Mouse (Mus musculus): ENCODE results near the gene Sumo2.
"Not testable (repeated sequence)": the region's sequence is repeated elsewhere in the genome, so short reads cannot be mapped to it uniquely, and the experiment has no call there.

Sumo2 gene

DNA sequence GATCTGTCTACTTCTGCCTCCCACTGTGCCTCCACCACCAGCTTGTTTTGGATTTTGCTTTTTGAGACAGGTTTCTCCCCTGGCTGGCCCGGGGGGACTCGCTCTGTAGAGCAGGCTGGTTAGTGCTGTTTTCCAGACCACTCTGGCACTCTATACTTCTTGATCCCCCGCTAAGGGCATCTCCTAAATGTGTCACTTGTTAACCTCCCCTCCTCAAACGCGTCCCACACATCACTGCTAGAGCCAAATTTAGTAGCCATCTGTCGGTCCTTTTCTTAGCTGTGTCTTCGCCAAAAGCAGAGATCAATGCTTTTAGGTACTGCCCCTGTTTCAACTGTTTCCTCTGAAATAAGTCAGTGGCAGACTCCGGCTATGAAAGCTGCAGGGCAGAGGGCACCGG is 17.4 kb downstream of the Sumo2 start:
- DNase-seq (ENCODE audit: low read depth), result no peak

DNA sequence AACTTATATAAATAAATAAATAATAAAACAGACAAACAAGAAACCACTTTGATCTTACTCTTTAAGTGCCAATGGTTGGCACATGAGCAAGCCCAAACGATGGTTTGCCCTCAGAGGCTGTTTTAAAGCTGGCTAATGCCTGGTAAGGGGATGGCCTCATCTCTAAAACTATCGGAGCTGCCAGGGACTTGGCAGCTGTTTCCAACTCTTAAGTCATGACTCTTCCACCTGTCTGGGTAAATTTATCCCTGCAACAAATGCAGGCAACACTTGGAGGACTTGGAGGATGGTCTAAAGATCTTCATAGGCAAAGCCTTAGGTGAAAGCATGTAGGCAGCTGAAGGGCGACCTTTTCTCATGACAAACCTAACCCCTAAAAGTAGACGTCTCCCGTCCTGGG is 19.1 kb downstream of the Sumo2 start:
- DNase-seq (ENCODE audit: low read depth), result no peak

DNA sequence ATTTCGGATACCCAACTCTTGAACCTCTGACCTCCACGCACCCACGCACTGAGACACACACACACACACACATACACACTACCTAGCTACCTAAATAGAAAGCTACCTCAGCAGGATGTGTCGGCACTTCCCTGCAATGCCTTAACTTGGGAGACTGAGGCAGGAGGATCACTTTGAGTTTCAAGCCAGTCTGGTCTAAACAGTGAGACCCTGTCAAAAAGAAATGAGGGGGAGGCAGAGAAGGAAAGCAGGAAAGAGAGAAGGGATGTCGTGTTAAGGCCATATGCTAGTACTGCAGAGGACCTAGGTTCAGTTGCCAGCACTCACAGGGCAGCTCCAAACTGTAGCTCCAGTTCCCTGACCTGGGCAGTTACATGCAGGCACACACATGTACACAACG is 21.1 kb downstream of the Sumo2 start:
- no peak for DNase-seq (ENCODE audit: low read depth)

DNA sequence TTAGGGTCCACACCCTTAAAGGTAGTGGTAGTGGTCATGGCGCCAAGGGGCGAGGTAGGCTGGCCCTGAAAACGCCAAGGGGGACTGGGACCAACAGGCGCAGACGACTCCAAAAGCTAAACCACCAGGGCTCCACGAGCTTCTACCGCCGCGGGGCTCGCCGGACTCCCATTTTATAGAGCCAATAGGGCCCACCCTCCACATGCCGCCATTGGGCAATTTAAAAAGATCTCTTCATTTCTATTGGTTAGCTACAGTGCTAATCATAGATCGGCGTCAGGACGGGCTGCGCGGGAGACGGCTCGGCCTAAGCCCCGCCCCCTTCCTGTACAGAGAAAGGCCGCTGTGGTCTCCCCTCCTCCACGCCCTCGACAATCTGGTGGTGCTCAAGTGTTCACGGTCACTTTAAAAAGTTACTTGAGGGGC is 21.8 kb downstream of the Sumo2 start, which contains the start of gene Jpt1:
Gene Jpt1, minus strand, starts transcription at position 150 of the 426 bp plus-strand sequence.
- DNase-seq (ENCODE audit: low read depth), result peak; percentile 90

DNA sequence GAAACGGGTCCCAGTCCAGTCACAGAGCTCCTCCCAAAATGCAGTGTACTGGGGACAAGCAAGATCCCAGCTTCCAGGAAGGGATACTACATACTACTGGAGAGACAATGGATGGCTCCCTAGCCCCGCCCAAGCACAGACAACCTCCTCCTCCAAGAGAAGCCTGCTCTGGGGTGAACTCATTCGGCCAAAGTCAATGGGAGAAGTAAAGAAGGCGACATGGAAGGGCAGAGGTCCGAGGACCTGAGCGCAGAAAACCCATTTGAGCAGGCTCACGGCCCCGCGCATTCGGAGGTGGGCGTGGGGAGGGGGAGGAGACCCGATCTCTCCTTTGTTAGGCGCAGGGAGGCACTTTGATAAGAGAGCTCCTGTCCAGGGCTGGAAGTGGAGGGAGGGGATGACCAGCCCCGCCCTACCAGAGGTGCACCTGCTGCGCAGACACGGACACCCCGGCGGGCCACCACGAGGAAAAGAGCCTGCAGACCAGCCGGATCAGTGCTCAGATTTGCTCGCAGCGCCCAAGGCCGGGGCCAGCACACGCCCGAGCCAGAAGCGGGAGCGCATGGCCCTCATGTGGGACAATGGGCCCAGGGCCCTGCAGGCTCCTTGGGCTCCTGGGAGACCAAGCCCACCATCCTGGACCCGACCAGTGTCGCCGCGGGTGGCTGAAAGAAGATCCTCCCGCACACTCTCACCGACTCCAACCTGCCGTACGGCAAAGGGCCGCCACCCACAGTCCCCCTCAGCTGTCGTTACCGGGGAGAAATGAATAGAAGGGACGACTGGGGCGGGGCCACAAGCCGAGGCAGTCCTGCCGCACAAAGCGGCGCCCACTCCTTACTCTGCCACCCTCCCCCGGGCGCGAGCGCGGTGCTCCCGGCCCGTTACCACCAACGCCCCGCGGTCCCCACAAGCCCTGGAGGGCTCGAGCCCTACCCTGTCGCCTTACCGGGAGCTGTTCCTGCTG is 22.5 kb downstream of the Sumo2 start:
- DNase-seq (ENCODE audit: low read depth), result no peak

GRCm38 (mm10) chr11:115512407-115513183 is 23.5 kb downstream of the Sumo2 start:
- no peak for DNase-seq (ENCODE audit: low read depth)

DNA sequence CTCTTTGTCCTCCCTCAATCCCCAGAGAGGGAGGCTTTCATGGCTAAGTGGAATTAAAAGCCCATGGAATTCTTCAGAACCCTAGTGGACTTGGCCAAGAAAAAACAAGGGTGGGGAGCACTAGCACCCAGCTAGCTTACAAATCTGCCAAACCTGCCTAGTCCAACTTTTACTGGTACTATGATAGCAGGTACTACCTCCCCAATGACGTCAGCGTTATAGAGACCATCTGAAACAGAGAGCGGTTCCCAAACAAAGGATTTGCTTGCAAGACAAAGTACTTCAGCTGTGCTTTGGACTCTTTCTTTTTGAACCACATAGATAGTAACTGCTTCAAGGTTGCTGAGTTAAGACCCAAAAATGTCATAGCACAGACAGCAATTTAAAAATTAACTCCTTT is 24.1 kb downstream of the Sumo2 start:
- no peak for DNase-seq (ENCODE audit: low read depth)

DNA sequence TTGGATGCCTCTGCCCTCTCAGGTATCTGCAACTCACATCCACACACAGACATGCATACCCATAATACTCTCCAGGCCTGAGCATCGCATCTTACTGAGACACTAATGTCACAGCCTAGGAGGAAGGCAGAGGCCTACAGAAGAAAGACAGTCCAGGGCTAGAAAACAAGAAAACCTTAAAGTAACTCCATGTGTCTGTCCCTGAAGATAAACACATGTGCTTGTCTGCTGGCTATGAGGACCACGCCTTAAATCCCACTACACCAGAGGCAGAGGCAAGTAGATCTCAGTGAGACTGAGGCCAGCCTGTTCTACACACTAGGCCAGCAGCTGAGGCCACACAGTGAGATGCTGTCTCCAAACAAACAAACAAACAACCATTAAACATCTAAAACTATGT is 25.0 kb downstream of the Sumo2 start:
- DNase-seq (ENCODE audit: low read depth), result no peak

GRCm38 (mm10) chr11:115510507-115510888 is 25.6 kb downstream of the Sumo2 start:
- DNase-seq (ENCODE audit: low read depth), result no peak

DNA sequence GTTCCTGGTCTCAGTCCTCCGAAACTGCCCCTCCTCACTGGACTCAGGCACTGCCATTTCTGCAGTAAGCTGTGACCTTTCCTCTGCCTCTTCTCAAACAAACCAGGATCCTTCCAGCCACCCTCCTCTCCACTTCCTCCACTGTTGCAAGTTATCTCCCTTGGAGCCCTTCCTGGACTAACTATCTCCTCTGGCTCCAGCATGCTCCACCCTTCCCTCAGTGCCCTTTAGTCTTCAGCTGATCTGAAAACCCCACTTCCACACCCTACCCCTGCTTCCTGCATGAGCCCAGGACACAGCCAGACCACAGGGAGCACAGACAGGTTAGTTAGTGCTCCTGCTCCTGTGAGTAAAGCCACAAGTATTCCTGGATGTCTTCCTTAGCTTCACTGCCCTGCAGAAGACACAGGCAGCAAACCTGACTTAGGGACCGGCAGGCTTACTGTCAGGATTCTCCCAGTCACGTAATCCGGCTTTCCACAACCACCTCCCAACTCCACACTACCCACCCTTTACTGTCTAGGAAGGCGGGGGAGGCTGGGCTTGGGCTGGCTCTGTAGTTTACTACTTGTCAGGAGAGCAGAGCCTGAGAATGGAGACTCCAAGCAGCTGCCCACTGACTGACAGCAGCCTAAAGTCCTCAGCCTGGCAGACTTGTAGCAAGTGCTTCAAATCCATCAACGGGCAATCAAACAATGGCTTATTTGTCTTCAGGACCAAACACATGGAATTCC is 26.1 kb downstream of the Sumo2 start:
- peak; percentile 7 for DNase-seq (ENCODE audit: low read depth)

GRCm38 (mm10) chr11:115508061-115508460 is 28.0 kb downstream of the Sumo2 start:
- DNase-seq (ENCODE audit: low read depth), result no peak

DNA sequence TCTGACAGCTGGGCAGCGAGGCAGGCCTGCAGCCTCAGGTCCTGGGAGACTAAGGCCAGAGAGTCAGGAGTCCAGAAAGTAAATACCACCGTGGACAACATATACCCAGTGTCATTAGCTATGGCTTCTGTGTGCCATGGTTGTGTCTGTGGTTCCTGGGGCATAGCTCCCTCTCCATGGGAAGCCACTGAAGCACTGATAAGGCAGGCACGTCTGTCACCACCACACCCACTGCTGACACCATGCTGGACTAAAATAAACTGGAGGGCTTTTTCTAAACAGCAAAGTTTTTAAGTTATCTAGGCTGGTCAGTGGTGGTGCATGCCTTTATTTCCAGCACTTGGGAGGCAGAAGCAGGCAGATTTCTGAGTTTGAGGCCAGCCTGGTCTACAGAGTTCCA is 29.5 kb downstream of the Sumo2 start:
- DNase-seq (ENCODE audit: low read depth), result no peak

DNA sequence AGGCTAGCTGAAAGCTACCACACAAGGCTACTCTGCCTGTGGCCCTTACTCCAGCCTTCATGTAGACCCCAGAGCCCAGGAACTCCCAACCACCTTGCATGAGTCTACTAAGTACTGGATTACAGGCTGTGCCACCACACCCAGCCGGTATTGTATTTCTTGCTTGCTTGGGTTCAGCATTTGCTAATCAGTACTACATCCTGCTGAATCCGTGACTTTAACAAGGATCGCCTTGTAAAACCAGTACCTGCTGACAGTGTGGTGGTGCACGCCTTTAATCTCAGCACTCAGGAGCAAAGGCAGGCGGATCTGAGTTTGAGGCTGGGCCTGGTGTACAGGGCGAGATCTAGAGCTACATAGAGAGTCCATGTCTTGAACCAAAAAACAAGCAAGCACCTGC is 33.4 kb downstream of the Sumo2 start:
- DNase-seq (ENCODE audit: low read depth), result no peak

DNA sequence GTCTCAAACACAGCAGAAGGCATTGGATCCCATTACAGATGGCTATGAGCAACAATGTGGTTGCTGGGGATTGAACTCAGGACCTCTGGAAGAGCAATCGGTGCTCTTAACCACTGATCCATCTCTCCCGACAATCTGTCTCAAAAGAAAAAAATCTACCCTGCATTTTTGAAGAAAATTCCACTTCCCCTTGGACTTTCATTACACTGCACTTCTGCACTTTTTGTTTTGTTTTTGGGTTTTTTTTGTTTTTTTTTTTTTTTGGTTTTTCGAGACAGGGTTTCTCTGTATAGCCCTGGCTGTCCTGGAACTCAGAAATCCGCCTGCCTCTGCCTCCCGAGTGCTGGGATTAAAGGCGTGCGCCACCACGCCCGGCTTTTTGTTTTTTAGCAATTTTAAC is 39.5 kb downstream of the Sumo2 start:
- DNase-seq (ENCODE audit: low read depth), result not testable (repeated sequence)

DNA sequence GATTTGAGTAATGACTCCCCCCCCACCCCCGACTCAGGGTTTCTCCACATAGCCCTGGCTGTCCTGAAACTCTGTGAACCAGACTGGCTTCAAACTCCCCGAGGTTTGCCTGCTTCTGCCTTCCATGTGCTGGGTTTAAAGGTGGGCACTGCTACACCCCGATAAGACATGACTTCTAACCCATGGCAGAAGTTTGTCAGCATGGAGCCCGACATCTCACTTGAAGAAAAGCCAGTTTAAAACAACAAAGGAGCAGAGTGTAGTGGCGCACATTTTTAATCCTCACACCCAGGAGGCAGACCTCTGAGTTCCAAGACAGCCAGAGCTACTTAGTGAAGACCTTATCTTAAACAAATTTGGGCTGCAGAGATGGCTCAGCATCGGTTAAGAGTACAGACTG is 43.7 kb downstream of the Sumo2 start:
- DNase-seq (ENCODE audit: low read depth), result no peak

DNA sequence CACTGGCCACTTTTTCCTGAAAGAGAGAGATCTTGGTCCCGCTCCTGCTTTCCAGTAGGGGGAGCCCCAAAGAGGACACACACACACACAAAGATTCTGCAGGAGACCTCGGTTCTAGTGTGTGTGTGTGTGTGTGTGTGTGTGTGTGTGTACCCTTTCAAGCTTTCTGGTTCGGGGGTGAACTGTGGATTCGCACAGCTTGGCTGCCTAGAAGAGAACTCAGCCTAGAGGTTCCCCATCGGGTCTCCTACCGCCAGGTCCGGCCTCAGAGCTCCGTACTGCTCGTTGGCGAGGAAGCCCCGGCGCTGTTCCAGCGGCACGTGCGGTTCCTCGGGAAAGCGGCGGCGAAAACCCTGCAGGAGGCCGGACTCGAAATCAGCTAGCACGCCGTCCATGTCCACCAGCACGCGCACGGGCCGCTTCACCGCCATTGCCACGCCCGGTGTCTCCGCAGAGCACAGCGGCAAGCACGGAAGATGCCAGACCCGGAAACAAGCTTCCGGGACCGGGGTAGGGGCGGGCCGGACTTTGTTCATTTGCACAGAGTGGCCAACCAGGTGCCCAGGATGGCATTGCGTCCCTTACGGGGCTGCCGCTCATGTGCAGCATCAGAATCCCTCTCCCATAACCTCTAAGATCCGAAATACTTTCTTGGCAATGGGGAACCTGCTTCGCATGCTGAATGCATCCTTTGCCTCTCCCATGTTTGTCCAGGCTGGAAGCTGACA is 44.6 kb downstream of the Sumo2 start, which contains the start of gene Nt5c:
Gene Nt5c, minus strand, starts transcription at position 507 of the 728 bp plus-strand sequence.
- peak; percentile 44 for DNase-seq (ENCODE audit: low read depth)

DNA sequence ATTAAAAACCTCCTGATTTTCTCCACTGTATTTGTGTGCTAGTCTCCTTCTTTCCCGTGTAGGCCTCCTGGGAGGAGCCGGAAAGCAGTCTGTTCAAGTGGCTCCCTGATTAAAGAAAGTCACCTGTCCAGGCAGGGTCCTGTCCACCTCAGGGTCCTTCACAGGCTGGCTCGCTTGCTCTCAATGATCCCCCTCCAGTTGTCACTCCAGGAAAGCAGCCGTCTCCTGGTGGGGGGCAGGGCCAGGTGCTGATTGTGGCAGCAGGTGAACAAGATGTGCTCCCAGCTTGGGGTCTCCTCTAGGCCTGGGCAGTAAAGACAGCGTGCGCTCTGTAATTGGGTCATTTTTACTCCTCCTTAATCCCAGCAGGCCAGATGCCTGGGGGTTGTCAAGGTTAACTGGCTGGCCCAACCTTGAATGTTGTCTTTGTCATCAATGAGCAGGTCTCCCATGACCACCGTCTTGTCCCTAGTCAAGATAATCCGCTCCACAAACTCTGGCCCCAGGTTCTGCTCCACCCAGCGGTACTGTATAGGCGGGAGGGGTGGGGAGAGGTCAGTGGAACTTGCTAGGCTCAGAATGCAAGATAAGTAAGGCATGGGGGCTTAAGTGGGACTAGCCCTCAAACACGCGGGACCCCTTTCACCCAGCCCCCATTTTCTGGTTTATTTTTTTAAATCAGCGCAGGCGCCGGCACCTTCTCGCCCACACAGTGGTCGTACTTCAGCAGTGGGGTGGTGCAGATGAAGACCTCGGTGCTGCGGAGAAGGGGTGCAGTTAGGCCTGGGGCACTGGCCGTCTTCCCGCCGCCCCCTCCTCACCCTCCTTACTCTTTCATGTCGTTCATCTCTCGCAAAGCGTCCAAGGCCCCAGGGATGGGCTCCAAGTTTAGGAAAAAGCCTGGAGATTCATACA is 45.4 kb downstream of the Sumo2 start:
- no peak for DNase-seq (ENCODE audit: low read depth)

GRCm38 (mm10) chr11:115488551-115489104 is 47.4 kb downstream of the Sumo2 start:
- no peak for DNase-seq (ENCODE audit: low read depth)

GRCm38 (mm10) chr11:115485155-115485554 is 50.9 kb downstream of the Sumo2 start:
- DNase-seq (ENCODE audit: low read depth), result no peak

- no peak for DNase-seq (ENCODE audit: low read depth)
These were observed 52.4 kb downstream of the Sumo2 start for GRCm38 (mm10) chr11:115483726-115484125.
